In genomic region chr7:44469677-44470675, GRCm38 (mm10) we compare ENCODE assay signal across 10 mouse cellular contexts. TPM values are rescaled to one million over a fixed set of nuclear protein-coding genes. Genes with fewer than 3 reads are reported as not detected.
DNase-seq lines count a peak whose midpoint lies in the region; ATAC-seq and TF ChIP-seq lines count a peak whose summit lies in the region.
"Had no signal": no experiment of that assay in that cellular context is flagged by ENCODE, and none has a peak within 500 bp of the region (broad histone marks: within the 10 kb centered on the region; RNA-seq: fewer than 3 reads in every experiment).

No protein-coding gene starts in this region.

- WGBS in hindbrain, embryonic 14.5 days = 90% methylated on average over 16 of the region's 16 CpGs
- 91% methylated on average over 16 of the region's 16 CpGs for WGBS in midbrain, postnatal 0 days

- no peak for TF ChIP-seq CTCF in midbrain, postnatal 0 days (IDR thresholded peaks at IDR 0.05)

- peak overlapping the region; percentile 28 for H3K4me3 ChIP-seq in megakaryocyte, embryonic 14.5 days (replicated peaks)
- H3K4me3 ChIP-seq in hindbrain, embryonic 14.5 days (replicated peaks; ENCODE audit: low read length) = no peak overlapping the region
- no peak overlapping the region for H3K4me3 ChIP-seq in midbrain, postnatal 0 days (ENCODE audit: low read depth, low read length)

- no peak for ATAC-seq in megakaryocyte, adult 5-6 weeks (ENCODE audit: poor library complexity, severe bottlenecking)
- ATAC-seq in hindbrain, embryonic 14.5 days (ENCODE audit: low FRiP score) = no peak
- no peak for ATAC-seq in midbrain, postnatal 0 days (ENCODE audit: low FRiP score)
- no peak for ATAC-seq in megakaryocyte-erythroid progenitor cell, adult 5-6 weeks (replicated peaks; ENCODE audit: low FRiP score, low TSS enrichment, poor library complexity, severe bottlenecking)
- ATAC-seq: activated CD4-positive, CD25-positive, alpha-beta regulatory T cell, adult 4 months had no signal

- H3K27me3 ChIP-seq in megakaryocyte, embryonic 14.5 days (replicated peaks) = peaks cover 30% of the 10 kb centered on the region
- H3K27me3 ChIP-seq in hindbrain, embryonic 14.5 days (ENCODE audit: control insufficient read depth, insufficient read depth, low read length) = no peaks in the 10 kb centered on the region
- H3K27me3 ChIP-seq in midbrain, postnatal 0 days (ENCODE audit: insufficient read depth, low read length) = no peaks in the 10 kb centered on the region

- peak overlapping the region; percentile 28; the same call in 1 of the 2 replicates for H3K9ac ChIP-seq in hindbrain, embryonic 14.5 days
- H3K9ac ChIP-seq in midbrain, postnatal 0 days (replicated peaks; ENCODE audit: low read length, poor library complexity, severe bottlenecking) = no peak overlapping the region

- peak overlapping the region; percentile 93; the same call in 1 of the 2 replicates for H3K27ac ChIP-seq in hindbrain, embryonic 14.5 days
- H3K27ac ChIP-seq in midbrain, postnatal 0 days (ENCODE audit: low read depth, low read length) = peak overlapping the region; percentile 91

- peak; percentile 59 for DNase-seq in cerebellum, adult 9-11 months
- DNase-seq in cerebellum, adult 9-10 months = no peak
- no peak for DNase-seq in hindbrain, embryonic 14.5 days (ENCODE audit: low spot score)
- DNase-seq in midbrain, postnatal 0 days (ENCODE audit: low spot score) = no peak
- DNase-seq in ovary, postnatal 14 days (ENCODE audit: low spot score) = no peak

- peaks cover 26% of the 10 kb centered on the region for H3K36me3 ChIP-seq in megakaryocyte, embryonic 14.5 days (replicated peaks; ENCODE audit: low read length)
- no peaks in the 10 kb centered on the region for H3K36me3 ChIP-seq in hindbrain, embryonic 14.5 days (replicated peaks; ENCODE audit: control insufficient read depth, insufficient read depth)
- peaks cover 2% of the 10 kb centered on the region; the same call in 1 of the 2 replicates for H3K36me3 ChIP-seq in midbrain, postnatal 0 days (ENCODE audit: insufficient read depth, low read length)

- H3K9me3 ChIP-seq in megakaryocyte, embryonic 14.5 days = no peaks in the 10 kb centered on the region
- H3K9me3 ChIP-seq in hindbrain, embryonic 14.5 days (ENCODE audit: control insufficient read depth, low read length) = no peaks in the 10 kb centered on the region
- no peaks in the 10 kb centered on the region for H3K9me3 ChIP-seq in midbrain, postnatal 0 days (ENCODE audit: low read length)

- 0 out of 2 replicates have a peak overlapping the region, but pooled peaks have one; percentile 65 for H3K4me2 ChIP-seq in hindbrain, embryonic 14.5 days (replicated peaks)
- H3K4me2 ChIP-seq in midbrain, postnatal 0 days (ENCODE audit: low read depth, low read length, poor library complexity, severe bottlenecking) = no peak overlapping the region

- H3K4me1 ChIP-seq in megakaryocyte, embryonic 14.5 days = peaks cover 63% of the 10 kb centered on the region
- H3K4me1 ChIP-seq in hindbrain, embryonic 14.5 days (replicated peaks; ENCODE audit: control insufficient read depth, insufficient read depth, low read length) = peaks cover 37% of the 10 kb centered on the region
- peaks cover 16% of the 10 kb centered on the region for H3K4me1 ChIP-seq in midbrain, postnatal 0 days (ENCODE audit: insufficient read depth, low read length)

RNA-seq across cellular contexts. Expression of gene Josd2, which starts 2.2 kb away (rescaled TPM):
- polyA plus RNA-seq in megakaryocyte, embryonic 14.5 days (2012; ENCODE audit: insufficient read depth, low replicate concordance) = 191 and 466 TPM in 2 replicates
- 18.2 and 20.3 TPM in 2 replicates for total RNA-seq in megakaryocyte, adult 5-6 weeks (2015)
- 12.5 and 14.0 TPM in 2 replicates for total RNA-seq in megakaryocyte, adult 5-6 weeks (2017)
- polyA plus RNA-seq in hindbrain, embryonic 14.5 days (2014; fragmentation: Nextera tagmentation; extraction: Ambion mirVana) = 26.9 and 33.4 TPM in 2 replicates
- total RNA-seq in midbrain, postnatal 0 days (2014; rRNA removed) = 25.5 and 38.5 TPM in 2 replicates
- polyA plus RNA-seq in midbrain, postnatal 0 days (2015; fragmentation: Nextera tagmentation; extraction: Ambion mirVana) = 22.7 and 25.4 TPM in 2 replicates
- total RNA-seq in megakaryocyte-erythroid progenitor cell, adult 5-6 weeks (2014; fragmentation: Nextera tagmentation) = 73.4 and 96.5 TPM in 2 replicates
- total RNA-seq in megakaryocyte-erythroid progenitor cell, adult 5-6 weeks (2017) = 25.0 and 30.6 TPM in 2 replicates

RNA-seq across cellular contexts. Expression of gene Aspdh, which starts 4.8 kb away (rescaled TPM):
- not detected in 2 replicates for polyA plus RNA-seq in megakaryocyte, embryonic 14.5 days (2012; ENCODE audit: insufficient read depth, low replicate concordance)
- total RNA-seq in megakaryocyte, adult 5-6 weeks (2015) = not detected in 2 replicates
- total RNA-seq in megakaryocyte, adult 5-6 weeks (2017) = not detected in 2 replicates
- polyA plus RNA-seq in hindbrain, embryonic 14.5 days (2014; fragmentation: Nextera tagmentation; extraction: Ambion mirVana) = 3.4 and 5.1 TPM in 2 replicates
- total RNA-seq in midbrain, postnatal 0 days (2014; rRNA removed) = 7.1 and 11.8 TPM in 2 replicates
- 2.1 and 3.7 TPM in 2 replicates for polyA plus RNA-seq in midbrain, postnatal 0 days (2015; fragmentation: Nextera tagmentation; extraction: Ambion mirVana)
- not detected in 2 replicates for total RNA-seq in megakaryocyte-erythroid progenitor cell, adult 5-6 weeks (2014; fragmentation: Nextera tagmentation)
- not detected in 2 replicates for total RNA-seq in megakaryocyte-erythroid progenitor cell, adult 5-6 weeks (2017)
- polyA plus RNA-seq: activated CD4-positive, CD25-positive, alpha-beta regulatory T cell, adult 4 months; C2C12 had no signal

RNA-seq across cellular contexts. Expression of gene Emc10, which starts 26.4 kb away (rescaled TPM):
- 156 and 185 TPM in 2 replicates for polyA plus RNA-seq in megakaryocyte, embryonic 14.5 days (2012; ENCODE audit: insufficient read depth, low replicate concordance)
- total RNA-seq in megakaryocyte, adult 5-6 weeks (2015) = 42.4 and 47.4 TPM in 2 replicates
- total RNA-seq in megakaryocyte, adult 5-6 weeks (2017) = 23.1 and 27.4 TPM in 2 replicates
- polyA plus RNA-seq in hindbrain, embryonic 14.5 days (2014; fragmentation: Nextera tagmentation; extraction: Ambion mirVana) = 167 and 182 TPM in 2 replicates
- total RNA-seq in midbrain, postnatal 0 days (2014; rRNA removed) = 247 and 273 TPM in 2 replicates
- polyA plus RNA-seq in midbrain, postnatal 0 days (2015; fragmentation: Nextera tagmentation; extraction: Ambion mirVana) = 150 and 154 TPM in 2 replicates
- 62.8 and 83.9 TPM in 2 replicates for total RNA-seq in megakaryocyte-erythroid progenitor cell, adult 5-6 weeks (2014; fragmentation: Nextera tagmentation)
- total RNA-seq in megakaryocyte-erythroid progenitor cell, adult 5-6 weeks (2017) = 30.1 and 31.1 TPM in 2 replicates

RNA-seq across cellular contexts. Expression of gene Fam71e1, which starts 26.4 kb away (rescaled TPM):
- polyA plus RNA-seq in megakaryocyte, embryonic 14.5 days (2012; ENCODE audit: insufficient read depth, low replicate concordance) = 2.1 and 9.0 TPM in 2 replicates
- total RNA-seq in megakaryocyte, adult 5-6 weeks (2015) = 1.7 and 2.0 TPM in 2 replicates
- total RNA-seq in megakaryocyte, adult 5-6 weeks (2017) = 0.12 TPM in 1 of 2 replicates, not detected in the other
- polyA plus RNA-seq in hindbrain, embryonic 14.5 days (2014; fragmentation: Nextera tagmentation; extraction: Ambion mirVana) = 10.9 and 23.8 TPM in 2 replicates
- total RNA-seq in midbrain, postnatal 0 days (2014; rRNA removed) = 18.5 and 19.3 TPM in 2 replicates
- 23.8 and 27.7 TPM in 2 replicates for polyA plus RNA-seq in midbrain, postnatal 0 days (2015; fragmentation: Nextera tagmentation; extraction: Ambion mirVana)
- not detected in 2 replicates for total RNA-seq in megakaryocyte-erythroid progenitor cell, adult 5-6 weeks (2014; fragmentation: Nextera tagmentation)
- 0.75 TPM in 1 of 2 replicates, not detected in the other for total RNA-seq in megakaryocyte-erythroid progenitor cell, adult 5-6 weeks (2017)

RNA-seq across cellular contexts. Expression of gene Lrrc4b, which starts 41.2 kb away (rescaled TPM):
- not detected in 2 replicates for polyA plus RNA-seq in megakaryocyte, embryonic 14.5 days (2012; ENCODE audit: insufficient read depth, low replicate concordance)
- not detected in 2 replicates for total RNA-seq in megakaryocyte, adult 5-6 weeks (2015)
- not detected in 2 replicates for total RNA-seq in megakaryocyte, adult 5-6 weeks (2017)
- 26.4 and 26.5 TPM in 2 replicates for polyA plus RNA-seq in hindbrain, embryonic 14.5 days (2014; fragmentation: Nextera tagmentation; extraction: Ambion mirVana)
- total RNA-seq in midbrain, postnatal 0 days (2014; rRNA removed) = 589 and 657 TPM in 2 replicates
- 24.2 and 26.9 TPM in 2 replicates for polyA plus RNA-seq in midbrain, postnatal 0 days (2015; fragmentation: Nextera tagmentation; extraction: Ambion mirVana)
- not detected in 2 replicates for total RNA-seq in megakaryocyte-erythroid progenitor cell, adult 5-6 weeks (2014; fragmentation: Nextera tagmentation)
- not detected in 2 replicates for total RNA-seq in megakaryocyte-erythroid progenitor cell, adult 5-6 weeks (2017)
- polyA plus RNA-seq: activated CD4-positive, CD25-positive, alpha-beta regulatory T cell, adult 4 months; C2C12 had no signal
